Mouse (Mus musculus): ENCODE measurements around the gene Zswim3. TPM values are rescaled to one million over a fixed set of nuclear protein-coding genes. Genes with fewer than 3 reads are reported as not detected.

The Zswim3 gene
- polyA plus RNA-seq, 2 experiments = 2.4 to 3.7 TPM

DNA sequence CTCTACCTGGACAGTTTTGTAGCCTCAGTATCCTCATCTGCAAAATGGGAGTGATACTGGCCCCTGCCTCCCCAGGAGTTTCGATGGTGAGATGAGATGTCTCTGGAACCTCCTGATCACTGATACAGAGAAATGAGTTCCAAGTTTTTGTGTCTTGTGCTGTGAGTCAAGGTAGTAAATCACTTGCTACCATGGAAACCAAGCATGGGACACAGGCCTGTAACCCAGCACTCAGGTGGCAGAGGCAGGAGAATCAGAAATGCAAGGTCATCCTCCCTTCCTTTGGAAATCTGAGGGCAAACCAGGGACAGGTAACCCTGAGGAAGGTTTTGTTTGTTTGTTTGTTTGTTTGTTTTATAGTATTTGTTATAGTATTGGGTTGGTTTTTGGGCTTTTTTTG is 24.2 kb downstream of the Zswim3 start:
- H3K9ac ChIP-seq (replicated peaks) = no peak overlapping the region
- H3K36me3 ChIP-seq (replicated peaks; ENCODE audit: control insufficient read depth, insufficient read depth, low read depth) = peaks cover 5% of the 10 kb centered on the region
- TF ChIP-seq CTCF (IDR thresholded peaks at IDR 0.05; ENCODE audit: low read depth) (no peak), EP300 (IDR thresholded peaks at IDR 0.05; ENCODE audit: low read depth) (no peak)
- H3K9me3 ChIP-seq (ENCODE audit: control insufficient read depth, low read length) = no peaks in the 10 kb centered on the region
- no peak overlapping the region for H3K27ac ChIP-seq
- H3K27me3 ChIP-seq (ENCODE audit: control insufficient read depth, insufficient read depth, low read length) = no peaks in the 10 kb centered on the region
- no peaks in the 10 kb centered on the region; a peak in 2 of 4 replicates for H3K4me1 ChIP-seq (replicated peaks; ENCODE audit: control insufficient read depth in 2 of 2, insufficient read depth in 2 of 2, low read length in 1 of 2)
- 88% methylated on average over 1 of the region's 1 CpGs for WGBS (ENCODE audit: insufficient replicate concordance)
- H3K4me2 ChIP-seq (ENCODE audit: low read depth) = no peak overlapping the region
- DNase-seq (ENCODE audit: low read depth in 3 of 3, low spot score in 3 of 3) (no peak), ATAC-seq (ENCODE audit: insufficient read depth) (no peak)
- no peak overlapping the region for H3K4me3 ChIP-seq (ENCODE audit: insufficient read depth in 1 of 2, low read depth in 2 of 2, low read length in 2 of 2)

DNA sequence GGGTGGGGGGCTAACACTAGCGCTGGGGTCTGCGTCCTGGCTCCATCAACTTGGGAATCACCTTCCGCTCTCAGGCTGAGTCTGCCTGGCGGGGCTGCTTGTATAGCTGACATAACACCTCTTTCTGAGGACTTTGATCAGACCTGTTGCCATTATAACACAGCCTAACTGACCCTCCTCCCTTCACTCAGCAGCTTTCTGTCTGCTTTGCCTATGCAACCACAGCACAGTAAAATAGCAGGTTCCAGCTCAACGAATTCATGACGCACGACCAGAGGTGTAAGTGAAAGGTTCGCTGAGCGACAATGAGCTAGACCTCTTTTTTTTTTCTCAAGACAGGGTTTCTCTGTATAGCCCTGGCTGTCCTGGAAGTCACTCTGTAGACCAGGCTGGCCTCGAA is 26.1 kb downstream of the Zswim3 start:
- Histone ChIP-seq H3K36me3 (replicated peaks; ENCODE audit: control insufficient read depth, insufficient read depth, low read depth) (no peaks in the 10 kb centered on the region), H3K9me3 (ENCODE audit: control insufficient read depth, low read length) (no peaks in the 10 kb centered on the region), H3K4me1 (replicated peaks; ENCODE audit: control insufficient read depth in 2 of 2, insufficient read depth in 2 of 2, low read length in 1 of 2) (peaks cover 0 to 3% of the 10 kb centered on the region in 2 experiments; a peak in 2 of 4 replicates), H3K9ac (replicated peaks) (no peak overlapping the region), H3K27me3 (ENCODE audit: control insufficient read depth, insufficient read depth, low read length) (no peaks in the 10 kb centered on the region), H3K4me2 (ENCODE audit: low read depth) (no peak overlapping the region), H3K4me3 (ENCODE audit: insufficient read depth in 1 of 2, low read depth in 2 of 2, low read length in 2 of 2) (no peak overlapping the region), H3K27ac (no peak overlapping the region)
- DNase-seq (ENCODE audit: low read depth in 3 of 3, low spot score in 3 of 3) (no peak), ATAC-seq (ENCODE audit: insufficient read depth) (no peak)
- TF ChIP-seq EP300 (IDR thresholded peaks at IDR 0.05; ENCODE audit: low read depth) (no peak), CTCF (IDR thresholded peaks at IDR 0.05; ENCODE audit: low read depth) (no peak)
- WGBS (ENCODE audit: insufficient replicate concordance) = 75% methylated on average over 10 of the region's 10 CpGs

DNA sequence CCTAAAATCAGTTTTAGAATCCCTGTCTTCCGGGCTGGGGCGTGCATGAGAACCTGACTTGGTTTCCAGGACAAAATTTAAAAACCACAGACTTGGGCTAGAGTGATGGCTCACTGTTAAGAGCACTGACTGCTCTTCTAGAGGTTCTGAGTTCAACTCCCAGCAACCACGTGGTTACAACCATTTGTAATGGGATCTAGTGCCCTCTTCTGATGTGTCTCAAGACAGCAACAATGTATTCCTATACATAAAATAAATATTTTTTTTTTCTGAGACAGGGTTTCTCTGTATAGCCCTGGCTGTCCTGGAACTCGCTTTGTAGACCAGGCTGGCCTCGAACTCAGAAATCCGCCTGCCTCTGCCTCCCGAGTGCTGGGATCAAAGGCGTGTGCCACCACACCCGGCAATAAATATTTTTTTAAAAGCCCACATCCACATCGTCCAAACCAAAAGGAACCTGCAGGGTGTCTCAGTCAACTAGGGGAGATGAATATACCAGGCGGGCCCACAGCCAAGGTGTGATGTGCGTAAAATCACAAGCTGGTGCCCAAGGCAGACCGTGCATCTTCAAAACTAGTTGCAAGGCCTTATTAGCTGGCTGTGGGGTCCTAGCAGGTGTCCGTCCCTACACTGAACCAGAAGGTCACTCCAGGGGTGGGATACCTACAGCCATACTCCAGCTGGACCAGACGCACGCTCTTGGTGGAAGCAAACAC is 27.3 kb downstream of the Zswim3 start:
- DNase-seq (ENCODE audit: low read depth in 3 of 3, low spot score in 3 of 3) = no peak
- peak overlapping the region; percentile 100 for H3K4me2 ChIP-seq (ENCODE audit: low read depth)
- no peak overlapping the region; the same call in 1 of the 2 replicates for H3K9ac ChIP-seq (replicated peaks)
- H3K4me1 ChIP-seq (replicated peaks; ENCODE audit: control insufficient read depth in 2 of 2, insufficient read depth in 2 of 2, low read length in 1 of 2) = peaks cover 0 to 3% of the 10 kb centered on the region in 2 experiments; a peak in 1 of 4 replicates
- peak overlapping the region in 1 of 2 experiments; percentile 83; a peak in 2 of 4 replicates for H3K4me3 ChIP-seq (ENCODE audit: insufficient read depth in 1 of 2, low read depth in 2 of 2, low read length in 2 of 2)
- H3K36me3 ChIP-seq (replicated peaks; ENCODE audit: control insufficient read depth, insufficient read depth, low read depth) = peaks cover 3% of the 10 kb centered on the region; the same call in 1 of the 2 replicates
- H3K27ac ChIP-seq = no peak overlapping the region
- 59% methylated on average over 16 of the region's 16 CpGs for whole genome bisulfite sequencing (ENCODE audit: insufficient replicate concordance)
- no peaks in the 10 kb centered on the region for H3K27me3 ChIP-seq (ENCODE audit: control insufficient read depth, insufficient read depth, low read length)
- H3K9me3 ChIP-seq (ENCODE audit: control insufficient read depth, low read length) = no peaks in the 10 kb centered on the region
- no peak; the same call in 1 of the 2 replicates for ATAC-seq (ENCODE audit: insufficient read depth)
- TF ChIP-seq CTCF (IDR thresholded peaks at IDR 0.05; ENCODE audit: low read depth) (no peak), EP300 (IDR thresholded peaks at IDR 0.05; ENCODE audit: low read depth) (no peak)

DNA sequence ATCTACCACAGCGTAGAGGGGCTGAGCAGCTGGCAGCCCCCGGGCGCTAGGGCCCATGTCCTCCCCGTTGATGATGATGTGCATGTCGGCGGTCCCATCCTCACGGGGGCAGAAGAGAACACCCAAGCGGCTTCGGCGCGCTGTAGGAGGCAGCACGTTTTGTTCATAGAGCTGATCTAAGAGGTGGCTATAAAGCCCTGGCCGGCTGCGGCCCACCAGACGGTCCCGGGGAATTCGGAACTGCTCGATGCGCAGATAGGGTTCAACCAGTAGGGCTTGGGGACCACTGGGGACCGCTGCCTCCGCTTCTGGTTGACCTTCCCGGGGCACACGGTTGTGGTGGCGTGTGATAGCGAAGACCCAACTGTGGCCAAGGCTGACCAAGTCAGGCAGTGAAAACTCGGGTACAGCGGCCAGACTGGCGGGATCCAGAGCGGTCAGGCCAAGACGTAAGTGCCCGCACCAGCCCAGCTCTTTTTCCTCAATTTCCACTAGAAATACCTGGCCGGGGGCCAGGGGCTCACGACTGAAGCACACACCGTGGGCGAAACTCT is 27.9 kb downstream of the Zswim3 start, which contains the start of gene Ctsa:
Ctsa (plus strand) TSS at position 126 of the 554 bp plus-strand sequence.
- H3K27me3 ChIP-seq (ENCODE audit: control insufficient read depth, insufficient read depth, low read length) = no peaks in the 10 kb centered on the region
- peak within 1 kb of the TSS; percentile 64 for H3K27ac ChIP-seq
- peaks cover 3% of the 10 kb centered on the region; the same call in 1 of the 2 replicates for H3K36me3 ChIP-seq (replicated peaks; ENCODE audit: control insufficient read depth, insufficient read depth, low read depth)
- DNase-seq (ENCODE audit: low read depth in 3 of 3, low spot score in 3 of 3) (peak; percentile 58 to 66 (median 58)), ATAC-seq (ENCODE audit: insufficient read depth) (peak; percentile 67)
- under 1% methylated on average over 35 of the region's 35 CpGs for WGBS (ENCODE audit: insufficient replicate concordance)
- H3K9ac ChIP-seq (replicated peaks) = peak within 1 kb of the TSS; percentile 81
- peak; percentile 87 for TF ChIP-seq CTCF (IDR thresholded peaks at IDR 0.05; ENCODE audit: low read depth)
- TF ChIP-seq EP300 (IDR thresholded peaks at IDR 0.05; ENCODE audit: low read depth) = no peak
- peak within 1 kb of the TSS; percentile 73 to 83 for H3K4me3 ChIP-seq (ENCODE audit: insufficient read depth in 1 of 2, low read depth in 2 of 2, low read length in 2 of 2)
- H3K4me1 ChIP-seq (replicated peaks; ENCODE audit: control insufficient read depth in 2 of 2, insufficient read depth in 2 of 2, low read length in 1 of 2) = peaks cover 0 to 3% of the 10 kb centered on the region in 2 experiments; a peak in 1 of 4 replicates
- peak within 1 kb of the TSS; percentile 100 for H3K4me2 ChIP-seq (ENCODE audit: low read depth)
- H3K9me3 ChIP-seq (ENCODE audit: control insufficient read depth, low read length) = no peaks in the 10 kb centered on the region
